Mouse (Mus musculus) lung, adult 2 months (tissue): ENCODE results near the gene Uvrag. TPM values are rescaled to one million over a fixed set of nuclear protein-coding genes. Genes with fewer than 3 reads are reported as not detected.

Experiments
- DNase-seq: peaks from one replicate; pipeline ENCODE4 v3.0.0; 2022
- H3K4me1 ChIP-seq: fragments of 200-500 bp; 2 replicates; pipeline ENCODE4 v1.6.1; 2011; ENCODE audit warnings: low read length; ENCODE audit not compliant: control insufficient read depth, insufficient read depth
- H3K4me3 ChIP-seq: fragments of 200-500 bp; replicated peaks from 2 replicates; pipeline ENCODE3; 2011; ENCODE audit warnings: low read depth, mild to moderate bottlenecking, control low read depth, low read length; ENCODE audit errors: extremely low read depth
- CTCF ChIP-seq: fragments of 200-500 bp; IDR thresholded peaks from 2 replicates; pipeline ENCODE4 v1.5.1; 2011; ENCODE audit warnings: mild to moderate bottlenecking, low read length, control low read depth; ENCODE audit not compliant: insufficient read depth
- POLR2A ChIP-seq: fragments of 200-500 bp; IDR thresholded peaks from 2 replicates; pipeline ENCODE4 v1.6.1; 2011; ENCODE audit warnings: low read depth, mild to moderate bottlenecking, control low read depth, low read length, borderline replicate concordance; ENCODE audit errors: extremely low read depth
- WGBS: fragments of 180-500 bp; shearing (Covaris S2); methylation state at CpG from one replicate; pipeline ENCODE4 v1.1.7; 2018; 5-methylcytosine and 5-hydroxymethylcytosine counted together
- polyA plus RNA-seq: library from polyadenylated mRNA; depleted of rRNA; stranded (reverse); fragments of >200 nt; gene quantifications from 2 replicates; pipeline ENCODE4 v1.2.3, GENCODE M21; 2012

Gene Uvrag
- polyA plus RNA-seq, 1 experiment = 35.4 TPM

GRCm38 (mm10) chr7:99114006-99114726 lies 26.8 kb downstream of the Uvrag start:
- TF ChIP-seq POLR2A = no peak
- TF ChIP-seq CTCF = no peak
- 79% methylated on average over 16 of the region's 16 CpGs for WGBS
- no peak for DNase-seq

GRCm38 (mm10) chr7:99107566-99107965 lies 33.4 kb downstream of the Uvrag start:
- Histone ChIP-seq H3K4me3 (no peak overlapping the region), H3K4me1 (peaks cover 6% of the 10 kb centered on the region; the same call in 1 of the 2 replicates)
- WGBS = 49% methylated on average over 3 of the region's 3 CpGs
- DNase-seq = no peak
- TF ChIP-seq CTCF (peak; percentile 25; the same call in 1 of the 2 replicates), POLR2A (no peak)

More at GRCm38 (mm10) chr7:99114006-99114726, 26.8 kb downstream of the Uvrag start:
- no peak overlapping the region for H3K4me3 ChIP-seq
- peaks cover 2% of the 10 kb centered on the region; the same call in 1 of the 2 replicates for H3K4me1 ChIP-seq

GRCm38 (mm10) chr7:99106714-99107270 lies 34.1 kb downstream of the Uvrag start:
- TF ChIP-seq POLR2A = no peak
- no peak for TF ChIP-seq CTCF
- WGBS = 41% methylated on average over 4 of the region's 4 CpGs
- DNase-seq = no peak
- Histone ChIP-seq H3K4me1 (peaks cover 9% of the 10 kb centered on the region; the same call in 1 of the 2 replicates), H3K4me3 (no peak overlapping the region)

GRCm38 (mm10) chr7:99101767-99102593 lies 39.0 kb downstream of the Uvrag start:
- DNase-seq = no peak
- Histone ChIP-seq H3K4me1 (peaks cover 16% of the 10 kb centered on the region; the same call in 1 of the 2 replicates), H3K4me3 (no peak overlapping the region)
- no peak for TF ChIP-seq CTCF
- no peak for TF ChIP-seq POLR2A
- WGBS = 47% methylated on average over 11 of the region's 11 CpGs

- Histone ChIP-seq H3K4me3 (no peak overlapping the region), H3K4me1 (peaks cover 13% of the 10 kb centered on the region; the same call in 1 of the 2 replicates)
- DNase-seq = no peak
- WGBS = 40% methylated on average over 2 of the region's 2 CpGs
- TF ChIP-seq POLR2A = no peak
- TF ChIP-seq CTCF = no peak
Observed at GRCm38 (mm10) chr7:99101076-99101475, 39.9 kb downstream of the Uvrag start.

- TF ChIP-seq CTCF (no peak), POLR2A (no peak)
- Histone ChIP-seq H3K4me3 (no peak overlapping the region), H3K4me1 (peaks cover 13% of the 10 kb centered on the region; the same call in 1 of the 2 replicates)
- no peak for DNase-seq
- WGBS = 62% methylated on average over 8 of the region's 8 CpGs
Observed at GRCm38 (mm10) chr7:99100573-99100972, 40.4 kb downstream of the Uvrag start.

- no peak overlapping the region for H3K4me3 ChIP-seq
- H3K4me1 ChIP-seq = peaks cover 13% of the 10 kb centered on the region; the same call in 1 of the 2 replicates
- WGBS = 80% methylated on average over 9 of the region's 9 CpGs
- TF ChIP-seq POLR2A (no peak), CTCF (no peak)
- DNase-seq = no peak
Observed at GRCm38 (mm10) chr7:99100087-99100486, 40.9 kb downstream of the Uvrag start.

- Histone ChIP-seq H3K4me1 (peaks cover 13% of the 10 kb centered on the region; the same call in 1 of the 2 replicates), H3K4me3 (no peak overlapping the region)
- 78% methylated on average over 7 of the region's 7 CpGs for WGBS
- DNase-seq = no peak
- TF ChIP-seq POLR2A = no peak
- TF ChIP-seq CTCF = no peak
Observed at GRCm38 (mm10) chr7:99097781-99098180, 43.2 kb downstream of the Uvrag start.

GRCm38 (mm10) chr7:99097128-99097527 lies 43.8 kb downstream of the Uvrag start:
- 55% methylated on average over 2 of the region's 2 CpGs for WGBS
- no peak for DNase-seq
- no peak overlapping the region for H3K4me3 ChIP-seq
- H3K4me1 ChIP-seq = peaks cover 11% of the 10 kb centered on the region; the same call in 1 of the 2 replicates
- TF ChIP-seq POLR2A (no peak), CTCF (no peak)
